Mouse (Mus musculus): ENCODE measurements around the gene Nt5dc1. TPM values are rescaled to one million over a fixed set of nuclear protein-coding genes. Genes with fewer than 3 reads are reported as not detected.
A peak's percentile ranks its signal among the peaks of the same experiment; 100 is the strongest.

The Nt5dc1 gene
- total RNA-seq, 1 experiment from 2014 or later = 38.7 TPM

GRCm38 (mm10) chr10:34320809-34321208 lies 97.5 kb downstream of the Nt5dc1 start:
- no peak for ATAC-seq (replicated peaks; ENCODE audit: insufficient number of reproducible peaks, low FRiP score, low TSS enrichment, poor library complexity, severe bottlenecking)

- ATAC-seq (replicated peaks; ENCODE audit: insufficient number of reproducible peaks, low FRiP score, low TSS enrichment, poor library complexity, severe bottlenecking) = no peak
Observed at GRCm38 (mm10) chr10:34317217-34317606, 101.1 kb downstream of the Nt5dc1 start.

GRCm38 (mm10) chr10:34316571-34317216 lies 101.7 kb downstream of the Nt5dc1 start:
- ATAC-seq (replicated peaks; ENCODE audit: insufficient number of reproducible peaks, low FRiP score, low TSS enrichment, poor library complexity, severe bottlenecking) = no peak

DNA sequence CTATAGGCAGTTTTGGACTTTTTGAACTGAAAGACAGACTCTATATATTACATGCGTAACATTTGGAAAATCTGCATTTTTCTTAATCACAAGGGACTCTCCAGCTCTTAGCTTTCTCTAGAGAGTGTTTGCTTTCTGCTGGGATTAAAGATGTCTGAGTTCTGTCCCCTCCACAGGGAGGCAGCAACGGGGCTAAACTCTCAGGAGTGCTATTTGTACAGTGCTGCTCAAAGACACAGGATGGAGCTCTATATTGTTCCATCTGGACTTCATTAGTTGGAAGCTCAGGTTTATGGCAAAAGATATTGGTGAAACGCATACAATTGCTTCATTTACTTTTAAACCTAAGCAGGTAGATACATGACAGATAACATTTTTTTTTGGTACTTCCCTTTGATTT lies 105.8 kb downstream of the Nt5dc1 start:
- no peak for ATAC-seq (replicated peaks; ENCODE audit: insufficient number of reproducible peaks, low FRiP score, low TSS enrichment, poor library complexity, severe bottlenecking)

GRCm38 (mm10) chr10:34309915-34310685 lies 108.3 kb downstream of the Nt5dc1 start:
- no peak for ATAC-seq (replicated peaks; ENCODE audit: insufficient number of reproducible peaks, low FRiP score, low TSS enrichment, poor library complexity, severe bottlenecking)

- ATAC-seq (replicated peaks; ENCODE audit: insufficient number of reproducible peaks, low FRiP score, low TSS enrichment, poor library complexity, severe bottlenecking) = no peak
Observed at GRCm38 (mm10) chr10:34307070-34307469, 111.3 kb downstream of the Nt5dc1 start.

GRCm38 (mm10) chr10:34300368-34300767 lies 118.0 kb downstream of the Nt5dc1 start:
- ATAC-seq (replicated peaks; ENCODE audit: insufficient number of reproducible peaks, low FRiP score, low TSS enrichment, poor library complexity, severe bottlenecking) = no peak

DNA sequence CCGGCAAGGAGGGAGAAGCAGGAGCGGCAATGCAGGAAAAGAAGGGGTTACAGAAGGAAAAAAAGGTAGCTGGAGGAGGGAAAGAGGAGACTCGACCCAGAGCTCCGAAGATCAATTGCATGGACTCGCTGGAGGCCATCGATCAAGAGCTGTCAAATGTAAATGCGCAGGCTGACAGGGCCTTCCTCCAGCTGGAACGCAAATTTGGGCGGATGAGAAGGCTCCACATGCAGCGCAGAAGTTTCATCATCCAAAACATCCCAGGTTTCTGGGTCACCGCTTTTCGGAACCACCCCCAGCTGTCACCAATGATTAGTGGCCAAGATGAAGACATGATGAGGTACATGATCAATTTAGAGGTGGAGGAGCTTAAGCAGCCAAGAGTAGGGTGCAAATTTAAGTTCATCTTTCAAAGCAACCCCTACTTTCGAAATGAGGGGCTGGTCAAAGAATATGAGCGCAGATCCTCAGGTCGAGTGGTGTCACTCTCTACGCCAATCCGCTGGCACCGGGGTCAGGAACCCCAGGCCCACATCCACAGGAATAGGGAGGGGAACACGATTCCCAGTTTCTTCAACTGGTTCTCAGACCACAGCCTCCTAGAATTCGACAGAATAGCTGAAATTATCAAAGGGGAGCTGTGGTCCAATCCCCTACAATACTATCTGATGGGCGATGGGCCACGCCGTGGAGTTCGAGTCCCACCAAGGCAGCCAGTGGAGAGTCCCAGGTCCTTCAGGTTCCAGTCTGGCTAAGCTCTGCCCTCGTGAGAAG lies 120.2 kb downstream of the Nt5dc1 start:
- ATAC-seq (replicated peaks; ENCODE audit: insufficient number of reproducible peaks, low FRiP score, low TSS enrichment, poor library complexity, severe bottlenecking) = no peak

- peak; percentile 98 for ATAC-seq (replicated peaks; ENCODE audit: insufficient number of reproducible peaks, low FRiP score, low TSS enrichment, poor library complexity, severe bottlenecking)
Observed at GRCm38 (mm10) chr10:34297299-34297979, 120.9 kb downstream of the Nt5dc1 start, which contains the start of gene Tspyl4. Gene Tspyl4 (plus strand): TSS chr10:34297442.

- no peak for ATAC-seq (replicated peaks; ENCODE audit: insufficient number of reproducible peaks, low FRiP score, low TSS enrichment, poor library complexity, severe bottlenecking)
Observed at GRCm38 (mm10) chr10:34296911-34297298, 121.4 kb downstream of the Nt5dc1 start.

DNA sequence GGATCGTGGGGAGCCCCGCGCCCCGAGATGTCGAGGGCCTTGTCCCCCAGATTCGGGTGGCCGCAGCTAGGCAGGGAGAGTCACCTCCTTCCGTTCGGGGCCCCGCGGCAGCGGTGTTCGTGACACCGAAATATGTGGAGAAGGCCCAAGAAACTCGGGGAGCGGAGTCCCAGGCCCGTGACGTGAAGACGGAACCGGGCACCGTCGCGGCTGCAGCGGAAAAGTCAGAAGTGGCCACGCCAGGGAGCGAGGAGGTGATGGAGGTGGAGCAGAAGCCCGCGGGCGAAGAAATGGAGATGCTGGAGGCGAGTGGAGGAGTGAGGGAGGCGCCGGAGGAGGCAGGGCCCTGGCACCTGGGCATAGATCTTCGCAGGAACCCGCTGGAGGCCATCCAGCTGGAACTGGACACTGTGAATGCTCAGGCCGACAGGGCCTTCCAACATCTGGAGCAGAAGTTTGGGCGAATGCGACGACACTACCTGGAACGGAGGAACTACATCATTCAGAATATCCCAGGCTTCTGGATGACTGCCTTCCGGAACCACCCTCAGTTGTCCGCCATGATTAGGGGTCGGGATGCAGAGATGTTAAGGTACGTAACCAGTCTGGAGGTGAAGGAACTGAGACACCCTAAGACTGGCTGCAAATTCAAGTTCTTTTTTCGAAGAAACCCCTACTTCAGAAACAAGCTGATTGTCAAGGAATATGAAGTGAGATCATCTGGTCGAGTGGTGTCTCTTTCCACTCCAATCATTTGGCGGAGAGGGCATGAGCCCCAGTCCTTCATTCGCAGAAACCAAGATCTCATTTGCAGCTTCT lies 135.7 kb downstream of the Nt5dc1 start:
- ATAC-seq (replicated peaks; ENCODE audit: insufficient number of reproducible peaks, low FRiP score, low TSS enrichment, poor library complexity, severe bottlenecking) = peak; percentile 31

DNA sequence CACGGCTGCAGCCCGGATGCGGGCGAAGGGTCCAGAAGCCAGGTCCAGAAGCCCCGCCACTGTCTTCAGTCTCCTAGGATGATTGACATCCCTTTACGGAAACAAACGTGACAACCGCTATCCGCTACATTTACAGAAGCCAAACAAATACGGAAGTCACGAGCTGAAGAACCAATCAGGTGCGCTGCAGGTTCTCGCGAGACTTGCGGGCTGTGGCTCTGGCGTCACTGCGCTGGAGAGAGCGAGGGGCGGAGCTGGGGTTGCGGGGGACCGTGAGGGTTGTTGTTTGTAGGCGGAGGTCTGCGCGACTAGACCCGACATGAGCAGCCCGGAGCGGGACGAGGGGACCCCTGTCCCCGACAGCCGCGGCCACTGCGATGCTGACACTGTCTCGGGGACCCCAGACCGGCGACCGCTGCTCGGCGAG lies 136.4 kb downstream of the Nt5dc1 start, which contains the start of gene Tspyl1:
Gene Tspyl1, plus strand, starts transcription at position 229 of the 427 bp plus-strand sequence.
- ATAC-seq (replicated peaks; ENCODE audit: insufficient number of reproducible peaks, low FRiP score, low TSS enrichment, poor library complexity, severe bottlenecking) = peak; percentile 98

GRCm38 (mm10) chr10:34281211-34281961 lies 137.0 kb downstream of the Nt5dc1 start:
- ATAC-seq (replicated peaks; ENCODE audit: insufficient number of reproducible peaks, low FRiP score, low TSS enrichment, poor library complexity, severe bottlenecking) = no peak

DNA sequence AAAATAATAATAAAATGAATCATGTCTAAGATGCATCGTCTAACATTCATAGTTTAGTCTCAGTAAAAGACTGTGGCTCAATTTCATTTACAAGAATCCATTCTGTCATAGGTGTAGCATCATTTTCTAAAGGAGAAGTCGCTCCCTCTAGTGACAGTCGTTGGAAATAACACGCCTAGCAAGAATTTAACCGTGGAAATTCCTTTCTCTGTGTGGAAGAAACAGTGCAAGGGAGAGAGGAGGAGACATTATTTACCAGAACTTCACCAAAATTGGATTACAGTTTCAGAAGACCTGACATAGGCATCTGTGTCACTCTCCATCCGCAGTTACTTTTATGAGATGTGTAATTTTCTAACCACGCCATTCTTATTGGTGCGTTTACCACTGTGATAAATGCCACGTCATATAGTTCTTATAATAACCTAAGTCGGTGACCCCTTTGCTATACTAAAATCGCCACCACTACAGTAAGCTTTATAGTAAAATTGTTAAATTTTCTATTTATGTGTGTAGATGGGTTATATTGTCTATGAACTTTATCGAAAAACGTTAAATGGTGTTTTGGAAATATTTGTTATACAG lies 137.7 kb downstream of the Nt5dc1 start:
- ATAC-seq (replicated peaks; ENCODE audit: insufficient number of reproducible peaks, low FRiP score, low TSS enrichment, poor library complexity, severe bottlenecking) = no peak

- no peak for ATAC-seq (replicated peaks; ENCODE audit: insufficient number of reproducible peaks, low FRiP score, low TSS enrichment, poor library complexity, severe bottlenecking)
Observed at GRCm38 (mm10) chr10:34271681-34272080, 146.7 kb downstream of the Nt5dc1 start.

- no peak for ATAC-seq (replicated peaks; ENCODE audit: insufficient number of reproducible peaks, low FRiP score, low TSS enrichment, poor library complexity, severe bottlenecking)
Observed at GRCm38 (mm10) chr10:34267312-34268070, 150.9 kb downstream of the Nt5dc1 start.

All from monocyte, adult 5-6 weeks (primary cell).